Mouse (Mus musculus) myocyte (in vitro differentiated cells): ENCODE measurements around the gene Man1b1.

Experiments used
- CEBPB ChIP-seq: IDR thresholded peaks from 2 replicates; pipeline ENCODE4 v1.6.1; 2011; ENCODE audit warnings: mild to moderate bottlenecking, moderate library complexity; ENCODE audit not compliant: poor library complexity, insufficient read depth, severe bottlenecking
- E2F4 ChIP-seq: IDR thresholded peaks from one replicate; pipeline ENCODE4 v1.6.1; 2011; ENCODE audit warnings: mild to moderate bottlenecking, control low read depth, moderate library complexity; ENCODE audit not compliant: insufficient read depth
- MAX ChIP-seq: IDR thresholded peaks from one replicate; pipeline ENCODE4 v1.6.1; 2011; ENCODE audit warnings: low read depth, mild to moderate bottlenecking, control low read depth
- MYOD1 ChIP-seq, 3 experiments: IDR thresholded peaks; one replicate each; pipeline ENCODE4 v1.6.1; 2011; ENCODE audit warnings: control low read depth in 2 of 3, low read depth in 2 of 3, mild to moderate bottlenecking in 2 of 3, moderate library complexity in 1 of 3; ENCODE audit not compliant: insufficient read length in 2 of 3, control insufficient read depth in 1 of 3
- MYOG ChIP-seq, 3 experiments: IDR thresholded peaks; one replicate each; pipeline ENCODE4 v1.6.1; 2011; ENCODE audit warnings: control low read depth in 2 of 3, low read depth in 2 of 3, mild to moderate bottlenecking in 2 of 3; ENCODE audit not compliant: insufficient read length in 2 of 3, control insufficient read depth in 1 of 3, insufficient read depth in 1 of 3
- POLR2A ChIP-seq: IDR thresholded peaks from one replicate; pipeline ENCODE4 v1.6.1; 2011; ENCODE audit warnings: low read depth, mild to moderate bottlenecking, control low read depth, moderate library complexity; ENCODE audit not compliant: insufficient read length
- POLR2AphosphoS2 ChIP-seq: IDR thresholded peaks from one replicate; pipeline ENCODE4 v1.6.1; 2011; ENCODE audit warnings: low read depth, control low read depth; ENCODE audit not compliant: insufficient read length
- REST ChIP-seq: IDR thresholded peaks from one replicate; pipeline ENCODE4 v1.6.1; 2011; ENCODE audit warnings: mild to moderate bottlenecking, control low read depth, moderate library complexity; ENCODE audit not compliant: insufficient read depth, insufficient read length
- SRF ChIP-seq: IDR thresholded peaks from one replicate; pipeline ENCODE4 v1.6.1; 2011; ENCODE audit warnings: low read depth; ENCODE audit not compliant: control insufficient read depth, insufficient read length
- USF1 ChIP-seq: IDR thresholded peaks from one replicate; pipeline ENCODE4 v1.6.1; 2011; ENCODE audit warnings: low read depth, mild to moderate bottlenecking, control low read depth, moderate library complexity

DNA sequence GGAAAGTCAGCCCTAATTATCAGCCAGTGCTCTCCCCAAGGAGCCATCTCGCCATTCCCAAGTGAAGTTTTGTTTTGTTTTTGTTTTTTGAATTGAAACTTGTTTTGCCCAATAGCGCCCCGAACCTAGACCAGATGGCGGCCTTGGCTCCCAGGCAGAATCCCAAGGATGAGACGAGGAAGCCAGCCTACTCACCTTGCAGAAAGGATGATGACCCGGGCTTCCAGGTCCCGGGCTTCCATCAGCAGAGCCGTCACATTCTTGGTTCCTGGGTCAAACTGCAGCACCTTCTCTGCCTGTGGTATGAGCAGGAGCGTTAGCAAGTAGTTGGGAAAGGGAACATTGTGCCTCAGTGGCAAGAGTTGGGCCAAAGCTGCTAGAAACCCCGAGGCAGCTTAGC lies 22.0 kb upstream of the Man1b1 start:
- TF ChIP-seq POLR2A (no peak), E2F4 (no peak), MAX (no peak), MYOD1 (IDR thresholded peaks at IDR 0.05; ENCODE audit: control insufficient read depth in 1 of 3, insufficient read length in 2 of 3, low read depth in 2 of 3) (no peak), REST (no peak), USF1 (no peak), POLR2AphosphoS2 (no peak), SRF (no peak), CEBPB (no peak), MYOG (IDR thresholded peaks at IDR 0.05; ENCODE audit: control insufficient read depth in 1 of 3, insufficient read depth in 1 of 3, insufficient read length in 2 of 3, low read depth in 2 of 3) (no peak)
